In the genomic region with DNA sequence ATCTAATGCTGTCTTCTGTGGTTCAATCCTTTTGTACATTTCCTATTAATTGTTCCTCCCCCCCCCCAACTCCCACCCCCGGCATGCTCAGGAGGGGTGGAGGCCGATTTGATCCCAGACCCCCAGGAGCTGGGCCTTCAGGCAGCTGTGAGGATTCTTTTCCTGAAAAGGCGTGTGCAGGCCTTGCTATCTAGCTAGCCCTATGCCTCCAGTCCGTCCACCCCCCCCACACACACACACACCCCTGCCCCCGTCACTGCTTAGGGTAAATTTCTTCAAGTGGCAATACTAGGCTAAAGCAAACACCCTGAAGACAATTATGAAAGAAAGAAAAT, we compare ENCODE assay signal across 8 mouse cellular contexts. TPM values are rescaled to one million over a fixed set of nuclear protein-coding genes. Genes with fewer than 3 reads are reported as not detected.
DNase-seq lines count a peak whose midpoint lies in the region; ATAC-seq and TF ChIP-seq lines count a peak whose summit lies in the region.

No protein-coding gene starts in this region.

- no peak for TF ChIP-seq POLR2A in limb, embryonic 14.5 days (IDR thresholded peaks at IDR 0.05; ENCODE audit: borderline replicate concordance, extremely low read depth, insufficient read depth, insufficient read length)

- WGBS in lung, embryonic 14.5 days, result 9% methylated on average over 5 of the region's 5 CpGs
- 17% methylated on average over 5 of the region's 5 CpGs for WGBS in limb, embryonic 14.5 days
- 9% methylated on average over 5 of the region's 5 CpGs for WGBS in stomach, embryonic 14.5 days

- TF ChIP-seq CTCF in lung, embryonic 14.5 days (IDR thresholded peaks at IDR 0.05; ENCODE audit: low read depth), result no peak

- H3K36me3 ChIP-seq in lung, embryonic 14.5 days (ENCODE audit: insufficient read depth), result no peaks in the 10 kb centered on the region
- H3K36me3 ChIP-seq in erythroblast, embryonic 14.5 days (ENCODE audit: control insufficient read depth), result no peaks in the 10 kb centered on the region
- no peaks in the 10 kb centered on the region for H3K36me3 ChIP-seq in limb, embryonic 14.5 days (ENCODE audit: control insufficient read depth, insufficient read depth, low read length)
- H3K36me3 ChIP-seq in stomach, embryonic 14.5 days (ENCODE audit: control insufficient read depth, insufficient read depth, low read length), result no peaks in the 10 kb centered on the region

- ATAC-seq in lung, embryonic 14.5 days (ENCODE audit: insufficient read depth), result peak; percentile 48
- ATAC-seq in limb, embryonic 14.5 days (ENCODE audit: low FRiP score, low read depth), result no peak
- no peak for ATAC-seq in stomach, embryonic 14.5 days (ENCODE audit: insufficient number of reproducible peaks, insufficient read depth, low FRiP score, low read depth)
- no peak for ATAC-seq in activated CD4-positive, CD25-positive, alpha-beta regulatory T cell, adult 4 months

- peak overlapping the region; percentile 47 for H3K4me3 ChIP-seq in lung, embryonic 14.5 days (ENCODE audit: low read depth, low read length)
- H3K4me3 ChIP-seq in erythroblast, embryonic 14.5 days (replicated peaks), result peak overlapping the region; percentile 74
- peak overlapping the region; percentile 42 for H3K4me3 ChIP-seq in limb, embryonic 14.5 days (replicated peaks; ENCODE audit: low read length)
- H3K4me3 ChIP-seq in stomach, embryonic 14.5 days (ENCODE audit: low read depth, low read length), result peak overlapping the region; percentile 47

- peak overlapping the region; percentile 54 for H3K4me2 ChIP-seq in lung, embryonic 14.5 days
- peak overlapping the region; percentile 35 for H3K4me2 ChIP-seq in limb, embryonic 14.5 days (replicated peaks; ENCODE audit: low read depth, low read length, severe bottlenecking)
- peak overlapping the region; percentile 35 for H3K4me2 ChIP-seq in stomach, embryonic 14.5 days (replicated peaks; ENCODE audit: low read depth, low read length)

- H3K27ac ChIP-seq in lung, embryonic 14.5 days (ENCODE audit: low read depth), result peak overlapping the region; percentile 82
- H3K27ac ChIP-seq in limb, embryonic 14.5 days (replicated peaks; ENCODE audit: low read depth, low read length), result peak overlapping the region; percentile 34; the same call in 1 of the 2 replicates
- H3K27ac ChIP-seq in stomach, embryonic 14.5 days (ENCODE audit: low read length), result peak overlapping the region; percentile 52; the same call in 1 of the 2 replicates

- peak overlapping the region; percentile 49 for H3K9ac ChIP-seq in lung, embryonic 14.5 days
- peak overlapping the region; percentile 55 for H3K9ac ChIP-seq in limb, embryonic 14.5 days (ENCODE audit: low read depth, low read length, severe bottlenecking)
- peak overlapping the region; percentile 43; the same call in 1 of the 2 replicates for H3K9ac ChIP-seq in stomach, embryonic 14.5 days (replicated peaks; ENCODE audit: low read depth, low read length)

- intact Hi-C loops in gastrocnemius, postnatal 36 days (cut with DNase I), result loop anchor here (10.0 kb wide), 1 partner anchor 582 kb away; a partner anchor contains a TSS

- no peak for DNase-seq in lung, embryonic 14.5 days
- no peak for DNase-seq in lung, postnatal 36 days
- no peak for DNase-seq in limb, embryonic 14.5 days (ENCODE audit: low spot score)
- no peak for DNase-seq in cerebellum, postnatal 4 days (ENCODE audit: low spot score in 2 of 2)
- no peak for DNase-seq in gastrocnemius, postnatal 36 days

- H3K27me3 ChIP-seq in lung, embryonic 14.5 days (ENCODE audit: insufficient read depth, low read length), result no peaks in the 10 kb centered on the region
- no peaks in the 10 kb centered on the region for H3K27me3 ChIP-seq in erythroblast, embryonic 14.5 days (ENCODE audit: control insufficient read depth)
- H3K27me3 ChIP-seq in limb, embryonic 14.5 days (ENCODE audit: control insufficient read depth, insufficient read depth, low read length), result no peaks in the 10 kb centered on the region
- no peaks in the 10 kb centered on the region for H3K27me3 ChIP-seq in stomach, embryonic 14.5 days (ENCODE audit: control insufficient read depth, insufficient read depth, low read length)

- H3K4me1 ChIP-seq in lung, embryonic 14.5 days (ENCODE audit: insufficient read depth), result no peaks in the 10 kb centered on the region
- H3K4me1 ChIP-seq in erythroblast, embryonic 14.5 days (ENCODE audit: control insufficient read depth), result peaks cover 27% of the 10 kb centered on the region
- H3K4me1 ChIP-seq in limb, embryonic 14.5 days (ENCODE audit: control insufficient read depth, insufficient read depth, low read length), result 0 out of 2 replicates have a peak, but pooled peaks cover 3% of the 10 kb centered on the region
- H3K4me1 ChIP-seq in stomach, embryonic 14.5 days (ENCODE audit: control insufficient read depth, insufficient read depth, low read length), result no peaks in the 10 kb centered on the region

- H3K9me3 ChIP-seq in lung, embryonic 14.5 days (ENCODE audit: low read depth, low read length), result no peaks in the 10 kb centered on the region
- no peaks in the 10 kb centered on the region for H3K9me3 ChIP-seq in erythroblast, embryonic 14.5 days (ENCODE audit: control insufficient read depth, low read length)
- H3K9me3 ChIP-seq in limb, embryonic 14.5 days (ENCODE audit: control insufficient read depth, low read length), result no peaks in the 10 kb centered on the region
- H3K9me3 ChIP-seq in stomach, embryonic 14.5 days (ENCODE audit: control insufficient read depth, low read depth, low read length), result no peaks in the 10 kb centered on the region

RNA-seq across cellular contexts. Expression of a gene that starts 2.6 kb away (rescaled TPM):
- 43.4 and 49.5 TPM in 2 replicates for polyA plus RNA-seq in lung, embryonic 14.5 days (2014; fragmentation: Nextera tagmentation; extraction: Ambion mirVana)
- polyA plus RNA-seq in erythroblast, embryonic 14.5 days (2012), result 0.74 and 1.1 TPM in 2 replicates
- 132 and 144 TPM in 2 replicates for polyA plus RNA-seq in limb, embryonic 14.5 days (2012; rRNA removed)
- polyA plus RNA-seq in limb, embryonic 14.5 days (2014; fragmentation: Nextera tagmentation; extraction: Ambion mirVana), result 45.6 and 50.2 TPM in 2 replicates
- polyA plus RNA-seq in stomach, embryonic 14.5 days (2014; fragmentation: Nextera tagmentation; extraction: Ambion mirVana), result 69.7 and 71.6 TPM in 2 replicates
- 100 to 1,000 TPM in 1 of 2 experiments, 10 to 100 TPM in 1; 84.8 to 102 TPM for polyA plus RNA-seq in activated CD4-positive, CD25-positive, alpha-beta regulatory T cell, adult 4 months (2017; shearing (Covaris generic))
- total RNA-seq in gastrocnemius, postnatal 36 days (2021), result 10 to 100 TPM; 22.7 to 28.1 TPM

RNA-seq across cellular contexts. Expression of a gene that starts 12.5 kb away (rescaled TPM):
- polyA plus RNA-seq in lung, embryonic 14.5 days (2014; fragmentation: Nextera tagmentation; extraction: Ambion mirVana), result 7.1 TPM in 2 replicates
- polyA plus RNA-seq in erythroblast, embryonic 14.5 days (2012), result 0.01 and 0.03 TPM in 2 replicates
- 10.7 and 13.5 TPM in 2 replicates for polyA plus RNA-seq in limb, embryonic 14.5 days (2012; rRNA removed)
- 8.1 and 8.4 TPM in 2 replicates for polyA plus RNA-seq in limb, embryonic 14.5 days (2014; fragmentation: Nextera tagmentation; extraction: Ambion mirVana)
- polyA plus RNA-seq in stomach, embryonic 14.5 days (2014; fragmentation: Nextera tagmentation; extraction: Ambion mirVana), result 10.7 and 13.8 TPM in 2 replicates
- polyA plus RNA-seq in activated CD4-positive, CD25-positive, alpha-beta regulatory T cell, adult 4 months (2017; shearing (Covaris generic)), result under 1 TPM; 0.66 to 0.68 TPM
- total RNA-seq in gastrocnemius, postnatal 36 days (2021), result 10 to 100 TPM in 1 of 2 experiments, 1 to 10 TPM in 1; 9.3 to 11.1 TPM

Comparison
In these comparisons a context has a peak if more than half of its experiments do, and no peak if none do; other contexts are left out.
1. RNA of a gene that starts 2.6 kb away (polyA plus RNA-seq): 45.6 to 144 TPM in limb, embryonic 14.5 days, 84.8 to 102 TPM in activated CD4-positive, CD25-positive, alpha-beta regulatory T cell, adult 4 months, 69.7 to 71.6 TPM in stomach, embryonic 14.5 days and 43.4 to 49.5 TPM in lung, embryonic 14.5 days; 0.74 to 1.1 TPM in erythroblast, embryonic 14.5 days; every median in the first group is over 10 times any median in the second.
2. Peak in every context shown above with its lines, with median percentiles within 50 percentile points of each other: H3K27ac ChIP-seq, H3K4me2 ChIP-seq, H3K4me3 ChIP-seq and H3K9ac ChIP-seq.